Mouse (Mus musculus): ENCODE data around the gene Serpinb3a.

DNA sequence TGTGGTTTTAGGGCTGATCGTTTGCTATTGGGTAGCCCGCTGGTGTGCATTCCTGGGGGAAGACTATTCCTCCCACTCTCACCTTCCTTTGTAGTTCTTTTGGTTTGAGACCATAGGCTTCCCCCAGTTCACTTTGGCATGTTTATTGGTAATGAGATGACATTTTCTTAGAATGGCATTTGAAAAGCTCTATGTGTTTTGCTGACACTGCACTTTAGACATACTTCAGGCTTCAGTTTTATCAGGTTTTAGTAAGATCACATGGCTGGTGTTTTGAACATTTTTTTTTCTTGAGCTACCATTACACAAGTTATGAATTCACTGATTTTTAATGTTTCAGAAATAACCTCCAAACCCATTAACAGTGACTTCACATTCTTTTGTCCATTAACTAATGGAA, 50.3 kb downstream of the Serpinb3a start:
- TF ChIP-seq CTCF (IDR thresholded peaks at IDR 0.05; ENCODE audit: extremely low read depth, insufficient read depth, low read length) (no peak), POLR2A (IDR thresholded peaks at IDR 0.05; ENCODE audit: extremely low read depth, insufficient read depth, low read length) (no peak)

Data from cortical plate, adult 2 months (tissue).